Mouse (Mus musculus): ENCODE data around the gene Pnpla3.

DNA sequence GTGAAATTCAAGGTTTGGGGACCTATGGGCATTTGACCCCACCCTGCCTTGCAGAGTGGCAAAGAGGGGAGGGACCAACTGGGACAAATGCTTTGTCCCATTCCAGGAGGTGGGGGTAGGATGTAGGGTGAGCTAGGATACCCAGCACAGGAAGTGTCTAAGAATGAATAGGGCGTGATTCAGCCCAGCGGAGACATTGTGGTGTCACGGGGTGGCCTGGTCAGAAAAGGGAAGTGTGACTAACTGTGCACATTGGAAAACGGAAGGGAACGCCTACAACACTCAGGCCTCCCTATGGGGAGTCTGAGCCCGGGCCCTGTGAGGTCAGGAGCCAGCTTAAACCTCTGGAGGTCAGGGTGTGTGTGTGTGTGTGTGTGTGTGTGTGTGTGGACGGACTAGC lies 68.0 kb downstream of the Pnpla3 start:
- no peak for TF ChIP-seq CTCF (IDR thresholded peaks at IDR 0.05; ENCODE audit: borderline replicate concordance, extremely low read depth, insufficient read depth, insufficient read length)
- no peak for TF ChIP-seq POLR2A (IDR thresholded peaks at IDR 0.05; ENCODE audit: borderline replicate concordance, extremely low read depth, insufficient read depth, insufficient read length, poor library complexity, severe bottlenecking)
